In genomic region chr1:172311248-172311906, GRCm38 (mm10) we compare ENCODE assay signal across 8 mouse cellular contexts. TPM values are rescaled to one million over a fixed set of nuclear protein-coding genes. Genes with fewer than 3 reads are reported as not detected.
DNase-seq lines count a peak whose midpoint lies in the region; ATAC-seq lines count a peak whose summit lies in the region.

No protein-coding gene starts in this region.

- peak overlapping the region; percentile 64 for H3K4me3 ChIP-seq in forebrain, embryonic 16.5 days (replicated peaks; ENCODE audit: low read length)
- H3K4me3 ChIP-seq in hindbrain, embryonic 16.5 days (ENCODE audit: low read length) = peak overlapping the region; percentile 75
- H3K4me3 ChIP-seq in liver, embryonic 11.5 days (ENCODE audit: low read depth, low read length) = peak overlapping the region; percentile 81

- peak; percentile 70 for DNase-seq in ovary, adult 18-20 months (ENCODE audit: low spot score)
- DNase-seq in ovary, postnatal 14 days (ENCODE audit: low spot score) = no peak
- DNase-seq in cerebellum, adult 18-20 months = peak; percentile 72 to 88
- peak; percentile 61 for DNase-seq in liver, embryonic 11.5 days (ENCODE audit: low spot score)
- DNase-seq in testis, postnatal 14 days (ENCODE audit: low spot score) = peak; percentile 62

- H3K9ac ChIP-seq in forebrain, embryonic 16.5 days (replicated peaks; ENCODE audit: low read depth, low read length) = peak overlapping the region; percentile 79
- peak overlapping the region; percentile 85 for H3K9ac ChIP-seq in hindbrain, embryonic 16.5 days (ENCODE audit: low read depth, low read length)
- H3K9ac ChIP-seq in liver, embryonic 11.5 days (ENCODE audit: low read depth, low read length) = peak overlapping the region; percentile 79

- H3K27ac ChIP-seq in forebrain, embryonic 16.5 days (ENCODE audit: low read length) = peak overlapping the region; percentile 74
- H3K27ac ChIP-seq in hindbrain, embryonic 16.5 days (ENCODE audit: low read depth, low read length) = peak overlapping the region; percentile 89
- H3K27ac ChIP-seq in liver, embryonic 11.5 days (ENCODE audit: low read depth, low read length) = peak overlapping the region; percentile 81

- WGBS in forebrain, embryonic 16.5 days = 10% methylated on average over 23 of the region's 23 CpGs
- WGBS in hindbrain, embryonic 16.5 days = 6% methylated on average over 23 of the region's 23 CpGs
- WGBS in liver, embryonic 11.5 days = 3% methylated on average over 23 of the region's 23 CpGs

- H3K4me1 ChIP-seq in forebrain, embryonic 16.5 days (replicated peaks; ENCODE audit: control insufficient read depth, insufficient read depth, low read length) = peaks cover 52% of the 10 kb centered on the region
- peaks cover 37% of the 10 kb centered on the region for H3K4me1 ChIP-seq in hindbrain, embryonic 16.5 days (ENCODE audit: control insufficient read depth, insufficient read depth, low read depth, low read length)
- H3K4me1 ChIP-seq in liver, embryonic 11.5 days (replicated peaks; ENCODE audit: control insufficient read depth, insufficient read depth, low read length) = peaks cover 28% of the 10 kb centered on the region

- H3K27me3 ChIP-seq in forebrain, embryonic 16.5 days (replicated peaks; ENCODE audit: control insufficient read depth, insufficient read depth, low read length) = no peaks in the 10 kb centered on the region
- H3K27me3 ChIP-seq in hindbrain, embryonic 16.5 days (replicated peaks; ENCODE audit: control insufficient read depth, insufficient read depth, low read length) = no peaks in the 10 kb centered on the region
- no peaks in the 10 kb centered on the region for H3K27me3 ChIP-seq in liver, embryonic 11.5 days (replicated peaks; ENCODE audit: control insufficient read depth, insufficient read depth, low read length)

- peak overlapping the region; percentile 70 for H3K4me2 ChIP-seq in forebrain, embryonic 16.5 days (ENCODE audit: low read length)
- H3K4me2 ChIP-seq in hindbrain, embryonic 16.5 days (ENCODE audit: low read length) = peak overlapping the region; percentile 93
- peak overlapping the region; percentile 99 for H3K4me2 ChIP-seq in liver, embryonic 11.5 days

- H3K9me3 ChIP-seq in forebrain, embryonic 16.5 days (ENCODE audit: control insufficient read depth, low read length) = no peaks in the 10 kb centered on the region
- no peaks in the 10 kb centered on the region for H3K9me3 ChIP-seq in hindbrain, embryonic 16.5 days (ENCODE audit: control insufficient read depth, low read length)
- no peaks in the 10 kb centered on the region for H3K9me3 ChIP-seq in liver, embryonic 11.5 days (ENCODE audit: control insufficient read depth, low read length)

- ATAC-seq in forebrain, embryonic 16.5 days = peak; percentile 11; the same call in 1 of the 2 replicates
- peak; percentile 1; the same call in 1 of the 2 replicates for ATAC-seq in hindbrain, embryonic 16.5 days
- peak; percentile 12 for ATAC-seq in liver, embryonic 11.5 days (replicated peaks; ENCODE audit: low FRiP score)
- ATAC-seq in monocyte, adult 5-6 weeks (replicated peaks; ENCODE audit: insufficient number of reproducible peaks, low FRiP score, low TSS enrichment, poor library complexity, severe bottlenecking) = peak; percentile 6; the same call in 1 of the 2 replicates

- no peaks in the 10 kb centered on the region for H3K36me3 ChIP-seq in forebrain, embryonic 16.5 days (ENCODE audit: control insufficient read depth, insufficient read depth)
- H3K36me3 ChIP-seq in hindbrain, embryonic 16.5 days (ENCODE audit: control insufficient read depth, insufficient read depth, low read length) = no peaks in the 10 kb centered on the region
- H3K36me3 ChIP-seq in liver, embryonic 11.5 days (ENCODE audit: control insufficient read depth, insufficient read depth, low read length) = no peaks in the 10 kb centered on the region

RNA-seq across cellular contexts. Expression of gene Atp1a2, which starts 13.5 kb away (rescaled TPM):
- polyA plus RNA-seq in forebrain, embryonic 16.5 days (2015; fragmentation: Nextera tagmentation; extraction: Ambion mirVana) = 42.4 and 47.1 TPM in 2 replicates
- polyA plus RNA-seq in hindbrain, embryonic 16.5 days (2015; fragmentation: Nextera tagmentation; extraction: Ambion mirVana) = 96.7 and 102 TPM in 2 replicates
- 0.16 and 0.22 TPM in 2 replicates for polyA plus RNA-seq in liver, embryonic 11.5 days (2014; fragmentation: Nextera tagmentation; extraction: Ambion mirVana)
- total RNA-seq in monocyte, adult 5-6 weeks (2017) = not detected in 3 replicates

RNA-seq across cellular contexts. Expression of gene Kcnj9, which starts 17.7 kb away (rescaled TPM):
- 2.6 and 4.2 TPM in 2 replicates for polyA plus RNA-seq in forebrain, embryonic 16.5 days (2015; fragmentation: Nextera tagmentation; extraction: Ambion mirVana)
- 4.9 and 5.6 TPM in 2 replicates for polyA plus RNA-seq in hindbrain, embryonic 16.5 days (2015; fragmentation: Nextera tagmentation; extraction: Ambion mirVana)
- polyA plus RNA-seq in liver, embryonic 11.5 days (2014; fragmentation: Nextera tagmentation; extraction: Ambion mirVana) = 0.39 and 0.51 TPM in 2 replicates
- total RNA-seq in monocyte, adult 5-6 weeks (2017) = 0.29 TPM in 1 of 3 replicates, not detected in the others

RNA-seq across cellular contexts. Expression of gene Kcnj10, which starts 29.6 kb away (rescaled TPM):
- 2.1 and 2.2 TPM in 2 replicates for polyA plus RNA-seq in forebrain, embryonic 16.5 days (2015; fragmentation: Nextera tagmentation; extraction: Ambion mirVana)
- polyA plus RNA-seq in hindbrain, embryonic 16.5 days (2015; fragmentation: Nextera tagmentation; extraction: Ambion mirVana) = 3.5 and 3.9 TPM in 2 replicates
- 0.10 TPM in 1 of 2 replicates, not detected in the other for polyA plus RNA-seq in liver, embryonic 11.5 days (2014; fragmentation: Nextera tagmentation; extraction: Ambion mirVana)
- total RNA-seq in monocyte, adult 5-6 weeks (2017) = not detected in 3 replicates

RNA-seq across cellular contexts. Expression of gene Igsf8, which starts 49.9 kb away (rescaled TPM):
- polyA plus RNA-seq in forebrain, embryonic 16.5 days (2015; fragmentation: Nextera tagmentation; extraction: Ambion mirVana) = 136 and 152 TPM in 2 replicates
- 84.7 and 88.3 TPM in 2 replicates for polyA plus RNA-seq in hindbrain, embryonic 16.5 days (2015; fragmentation: Nextera tagmentation; extraction: Ambion mirVana)
- polyA plus RNA-seq in liver, embryonic 11.5 days (2014; fragmentation: Nextera tagmentation; extraction: Ambion mirVana) = 32.9 and 33.9 TPM in 2 replicates
- 13.0 to 18.8 TPM (median 16.7 TPM) in 3 replicates for total RNA-seq in monocyte, adult 5-6 weeks (2017)

RNA-seq across cellular contexts. Expression of gene Atp1a4, which starts 53.2 kb away (rescaled TPM):
- polyA plus RNA-seq in forebrain, embryonic 16.5 days (2015; fragmentation: Nextera tagmentation; extraction: Ambion mirVana) = 0.11 TPM in 1 of 2 replicates, not detected in the other
- polyA plus RNA-seq in hindbrain, embryonic 16.5 days (2015; fragmentation: Nextera tagmentation; extraction: Ambion mirVana) = 0.06 TPM in 1 of 2 replicates, not detected in the other
- not detected in 2 replicates for polyA plus RNA-seq in liver, embryonic 11.5 days (2014; fragmentation: Nextera tagmentation; extraction: Ambion mirVana)
- total RNA-seq in monocyte, adult 5-6 weeks (2017) = 0.43 TPM in 1 of 3 replicates, not detected in the others

Comparison
In these comparisons a context has a peak if more than half of its experiments do, and no peak if none do; other contexts are left out.
1. RNA of gene Atp1a2, which starts 13.5 kb away (polyA plus RNA-seq): 96.7 to 102 TPM in hindbrain, embryonic 16.5 days and 42.4 to 47.1 TPM in forebrain, embryonic 16.5 days; 0.16 to 0.22 TPM in liver, embryonic 11.5 days; every median in the first group is over 10 times any median in the second.
2. Peak in every context shown above with its lines, with median percentiles within 50 percentile points of each other: ATAC-seq, H3K27ac ChIP-seq, H3K4me2 ChIP-seq, H3K4me3 ChIP-seq and H3K9ac ChIP-seq.